Mouse (Mus musculus) Muller cell, postnatal 12 days (primary cell): ENCODE results near the gene Smg6.

Experiments
- DNase-seq: peaks from one replicate; pipeline ENCODE4 v3.0.0-alpha.2; 2015; ENCODE audit errors: inconsistent ontology term

Gene Smg6

GRCm38 (mm10) chr11:75108909-75109308, 183.3 kb downstream of the Smg6 start:
- DNase-seq = no peak

- DNase-seq = no peak
These were observed 190.8 kb downstream of the Smg6 start for GRCm38 (mm10) chr11:75116379-75116778.

- no peak for DNase-seq
These were observed 192.5 kb downstream of the Smg6 start for GRCm38 (mm10) chr11:75118141-75118540.

- no peak for DNase-seq
These were observed 193.7 kb downstream of the Smg6 start for GRCm38 (mm10) chr11:75119298-75119697.

GRCm38 (mm10) chr11:75119841-75120240, 194.2 kb downstream of the Smg6 start:
- no peak for DNase-seq

GRCm38 (mm10) chr11:75121348-75121747, 195.7 kb downstream of the Smg6 start:
- DNase-seq = no peak

GRCm38 (mm10) chr11:75124406-75124805, 198.8 kb downstream of the Smg6 start:
- no peak for DNase-seq

GRCm38 (mm10) chr11:75126384-75126783, 200.8 kb downstream of the Smg6 start:
- DNase-seq = no peak

- no peak for DNase-seq
These were observed 203.9 kb downstream of the Smg6 start for GRCm38 (mm10) chr11:75129481-75129880.

GRCm38 (mm10) chr11:75131300-75131699, 205.7 kb downstream of the Smg6 start:
- no peak for DNase-seq

GRCm38 (mm10) chr11:75132278-75132677, 206.7 kb downstream of the Smg6 start:
- DNase-seq = peak; percentile 56

GRCm38 (mm10) chr11:75133391-75133790, 207.8 kb downstream of the Smg6 start:
- DNase-seq = no peak

GRCm38 (mm10) chr11:75133951-75134350, 208.3 kb downstream of the Smg6 start:
- DNase-seq = peak; percentile 85

GRCm38 (mm10) chr11:75134485-75135068, 209.0 kb downstream of the Smg6 start:
- no peak for DNase-seq

GRCm38 (mm10) chr11:75135358-75135757, 209.7 kb downstream of the Smg6 start:
- DNase-seq = no peak

GRCm38 (mm10) chr11:75136666-75137398, 211.2 kb downstream of the Smg6 start:
- no peak for DNase-seq

- peak; percentile 89 for DNase-seq
These were observed 213.7 kb downstream of the Smg6 start for GRCm38 (mm10) chr11:75139122-75139963.

- no peak for DNase-seq
These were observed 214.8 kb downstream of the Smg6 start for GRCm38 (mm10) chr11:75140431-75140830.

- no peak for DNase-seq
These were observed 215.4 kb downstream of the Smg6 start for GRCm38 (mm10) chr11:75141038-75141437.

- DNase-seq = peak; percentile 57
These were observed 216.3 kb downstream of the Smg6 start for GRCm38 (mm10) chr11:75141913-75142312.

GRCm38 (mm10) chr11:75142749-75143148, 217.1 kb downstream of the Smg6 start:
- no peak for DNase-seq

GRCm38 (mm10) chr11:75145841-75146240, 220.2 kb downstream of the Smg6 start:
- no peak for DNase-seq
